Mouse (Mus musculus): ENCODE results near the gene Mpzl3. TPM values are rescaled to one million over a fixed set of nuclear protein-coding genes. Genes with fewer than 3 reads are reported as not detected.

Gene Mpzl3
- total RNA-seq, 2 experiments from 2014 or later, result 5.3 to 12.2 TPM

DNA sequence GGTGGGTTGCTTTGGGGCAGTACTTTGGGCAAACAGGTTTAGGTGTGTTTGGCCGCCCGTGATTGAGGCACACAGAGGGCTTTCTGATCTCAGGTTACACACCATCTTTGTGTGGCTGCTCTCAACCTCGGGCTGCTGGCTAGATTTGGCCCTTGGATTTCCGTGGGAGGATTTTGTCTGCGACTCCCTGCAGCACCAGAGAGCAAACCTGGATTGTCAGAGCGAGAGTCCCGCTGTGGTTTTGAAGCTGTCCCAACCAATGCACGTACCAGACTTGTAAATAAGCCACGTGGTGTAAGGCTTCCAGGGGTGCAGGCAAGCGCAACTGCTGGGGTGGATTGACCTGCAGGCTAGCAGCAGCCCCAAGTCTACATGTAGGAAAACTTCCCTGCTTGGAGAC lies 12.0 kb upstream of the Mpzl3 start:
- peak in 1 of 2 experiments; percentile 18 for DNase-seq

DNA sequence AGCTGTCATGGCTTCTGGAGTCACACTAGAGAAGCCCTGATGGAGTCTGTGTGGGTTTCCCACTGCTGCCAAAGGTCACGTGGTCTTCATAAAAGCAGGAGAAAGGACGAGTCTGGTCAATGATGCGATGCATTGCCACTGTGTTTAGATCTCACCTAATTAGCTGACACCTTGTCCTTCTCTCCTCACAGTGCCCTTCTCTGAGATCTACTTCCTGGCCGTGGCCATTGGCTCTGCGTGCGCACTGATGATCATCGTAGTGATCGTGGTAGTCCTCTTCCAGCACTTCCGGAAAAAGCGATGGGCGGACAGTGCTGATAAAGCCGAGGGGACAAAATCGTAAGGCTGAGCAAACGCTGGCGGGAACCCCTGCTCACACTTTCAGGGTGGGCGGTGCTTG lies 8.0 kb upstream of the Mpzl3 start:
- no peak for DNase-seq

DNA sequence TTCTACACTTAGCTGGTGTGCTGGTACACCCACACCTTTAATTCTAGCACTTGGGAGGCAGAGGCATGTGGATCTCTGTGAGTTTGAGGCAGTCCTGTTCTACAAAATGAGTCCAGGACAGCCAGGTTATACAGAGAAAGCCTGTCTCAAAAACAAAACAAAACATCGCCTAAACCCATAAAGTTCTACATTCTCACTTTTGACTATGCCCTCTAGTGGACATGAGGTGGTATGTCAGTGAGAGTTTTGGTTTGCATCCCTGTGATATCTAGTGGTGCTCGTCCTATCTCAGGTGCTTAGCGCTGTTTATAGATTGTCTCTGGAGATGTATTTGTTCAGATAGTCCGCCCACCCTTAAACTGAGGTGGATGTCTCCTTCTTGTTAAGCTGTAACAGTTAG lies 6.5 kb upstream of the Mpzl3 start:
- peak in 1 of 2 experiments; percentile 18 for DNase-seq

DNA sequence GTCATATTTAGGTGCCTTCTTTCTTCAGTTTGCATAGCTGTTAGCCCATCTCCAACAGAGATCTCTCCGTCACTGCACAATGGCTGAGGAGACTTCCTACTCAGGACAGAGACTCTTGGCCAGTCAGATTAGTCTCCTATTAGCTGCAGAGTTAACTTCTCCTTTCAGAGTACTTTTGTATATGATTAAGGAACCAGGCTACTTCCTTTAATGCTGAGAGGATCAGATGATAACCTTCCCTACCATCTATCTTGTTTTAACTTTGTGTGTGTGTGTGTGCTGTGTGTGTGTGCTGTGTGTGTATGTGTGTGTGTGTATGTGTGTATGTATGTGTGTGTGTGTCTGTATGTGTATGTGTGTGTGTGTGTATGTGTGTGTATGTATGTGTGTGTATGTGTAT lies 5.3 kb upstream of the Mpzl3 start:
- no peak for DNase-seq

DNA sequence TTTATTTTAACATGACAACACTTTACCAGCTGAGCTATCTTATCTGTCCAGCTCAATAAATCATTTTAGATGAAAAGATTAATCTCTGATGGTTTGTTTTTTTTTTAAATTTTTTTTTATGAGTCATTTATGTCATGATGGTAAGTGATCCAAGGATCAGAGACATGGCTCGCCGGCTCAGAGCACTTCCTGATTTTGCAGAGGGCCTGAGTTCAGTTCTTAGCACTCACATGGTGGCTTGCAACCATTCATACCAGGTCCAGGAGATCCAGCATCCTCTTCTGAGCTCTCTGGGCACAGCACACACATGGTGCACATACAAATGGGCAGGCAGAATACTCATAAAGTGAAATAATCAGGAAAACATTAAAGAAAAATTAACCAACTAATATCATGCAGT lies 4.7 kb upstream of the Mpzl3 start:
- no peak for DNase-seq

DNA sequence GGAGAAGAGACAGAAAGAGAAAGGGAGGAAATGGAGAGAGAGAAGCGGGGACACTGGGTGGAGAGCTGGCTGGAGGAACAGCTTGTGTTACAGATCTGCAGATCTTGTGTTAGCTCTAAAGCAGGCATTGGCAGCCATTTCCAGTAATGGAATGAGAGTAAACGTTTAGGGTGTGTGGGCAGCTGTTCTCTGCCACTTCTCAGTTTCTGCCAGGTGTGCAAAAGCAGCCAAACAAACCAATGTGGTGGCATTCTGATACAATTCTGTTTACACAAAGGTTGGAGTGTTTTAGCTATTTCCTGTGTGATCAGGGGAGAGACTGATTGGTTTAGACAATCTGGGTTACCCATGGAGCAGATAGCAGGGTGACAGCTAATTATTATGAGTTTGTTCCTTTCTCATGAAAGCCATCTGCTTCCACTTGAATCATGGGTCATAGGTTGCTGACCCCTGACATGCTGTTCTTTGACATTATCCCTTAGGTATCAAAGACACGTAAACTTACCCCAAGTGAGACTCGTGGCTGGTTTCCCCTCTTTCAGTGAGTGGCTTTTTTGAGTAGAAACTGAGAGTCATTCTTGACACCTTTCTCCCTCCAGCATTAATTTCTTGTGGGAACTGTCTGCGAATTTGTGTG lies 3.4 kb downstream of the Mpzl3 start:
- no peak for DNase-seq

DNA sequence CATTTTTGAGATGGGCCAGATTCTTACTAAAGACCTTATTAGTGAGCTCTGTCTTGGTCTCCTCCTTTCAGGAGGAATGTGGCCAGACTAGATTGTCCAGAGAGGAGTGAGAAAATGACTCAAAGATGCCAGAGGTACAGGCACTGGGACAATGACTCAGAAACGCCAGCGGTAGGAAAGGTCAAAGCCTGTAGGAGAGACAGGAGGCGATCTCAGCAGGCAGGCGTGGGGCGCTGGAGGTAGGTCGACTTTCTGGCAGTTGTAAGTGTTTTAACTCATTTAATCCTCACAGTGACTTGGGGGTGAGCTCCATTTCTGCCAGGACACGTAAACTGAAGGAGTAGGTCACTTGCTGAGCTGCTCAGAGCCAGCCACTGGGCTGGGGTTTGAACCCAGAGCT lies 5.2 kb downstream of the Mpzl3 start:
- DNase-seq, result peak; percentile 49 to 51

DNA sequence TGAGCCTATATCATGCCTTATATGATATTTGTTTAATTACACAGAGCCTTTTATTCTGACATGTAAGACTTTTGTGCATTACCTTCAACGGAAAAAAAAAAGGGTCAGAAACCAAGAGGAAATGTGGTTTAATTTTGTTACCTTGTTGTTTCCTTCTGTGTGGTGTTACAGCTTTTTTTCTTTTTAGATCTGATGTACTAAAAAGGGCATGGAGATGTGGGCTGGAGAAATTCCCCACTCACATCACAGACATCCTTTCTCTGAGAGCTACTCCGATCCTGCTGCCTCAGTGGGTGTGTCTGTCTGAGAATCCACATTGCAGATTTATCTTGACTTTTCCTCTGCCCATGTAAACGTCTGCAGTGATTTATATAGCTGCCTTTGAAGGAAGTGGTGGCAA lies 7.7 kb downstream of the Mpzl3 start:
- no peak for DNase-seq

DNA sequence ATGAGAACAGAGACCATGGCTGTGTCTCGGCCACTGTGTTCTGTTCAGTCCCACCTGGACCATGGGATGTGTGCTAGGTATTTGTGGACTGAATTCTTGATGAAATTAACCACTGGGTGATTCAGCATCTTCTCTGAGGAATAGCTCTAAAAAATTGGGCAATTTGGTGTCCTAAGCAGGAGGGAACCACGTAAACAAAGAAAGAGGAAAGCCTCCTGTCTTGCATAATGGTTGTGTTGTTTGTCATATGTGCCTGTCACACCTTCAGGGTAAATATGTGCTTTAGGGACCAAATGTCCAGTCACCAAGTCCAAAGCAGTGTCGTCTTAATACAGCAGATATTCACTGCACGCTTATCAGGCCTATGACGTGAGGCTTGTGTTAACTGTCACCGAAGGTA lies 9.4 kb downstream of the Mpzl3 start:
- DNase-seq, result no peak

DNA sequence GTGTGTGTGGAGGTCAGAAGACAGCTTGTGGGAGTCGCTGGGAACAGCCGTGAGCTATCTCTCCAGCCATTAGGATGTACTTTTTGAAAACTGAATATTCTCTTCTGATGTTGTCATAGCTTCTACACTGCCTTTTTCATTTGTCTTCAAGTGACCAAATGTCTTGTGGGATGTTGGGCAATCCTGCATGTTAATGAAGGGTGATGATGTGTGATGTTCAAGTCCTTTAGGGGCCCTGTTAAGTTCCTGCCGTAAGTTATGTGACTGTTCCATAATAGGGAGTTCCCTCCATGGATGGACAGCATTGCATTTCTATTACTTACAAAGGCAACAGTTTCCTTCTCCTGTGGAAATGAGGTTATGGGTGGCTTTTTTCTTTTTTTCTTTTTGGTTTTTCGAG lies 11.7 kb downstream of the Mpzl3 start:
- DNase-seq, result no peak

DNA sequence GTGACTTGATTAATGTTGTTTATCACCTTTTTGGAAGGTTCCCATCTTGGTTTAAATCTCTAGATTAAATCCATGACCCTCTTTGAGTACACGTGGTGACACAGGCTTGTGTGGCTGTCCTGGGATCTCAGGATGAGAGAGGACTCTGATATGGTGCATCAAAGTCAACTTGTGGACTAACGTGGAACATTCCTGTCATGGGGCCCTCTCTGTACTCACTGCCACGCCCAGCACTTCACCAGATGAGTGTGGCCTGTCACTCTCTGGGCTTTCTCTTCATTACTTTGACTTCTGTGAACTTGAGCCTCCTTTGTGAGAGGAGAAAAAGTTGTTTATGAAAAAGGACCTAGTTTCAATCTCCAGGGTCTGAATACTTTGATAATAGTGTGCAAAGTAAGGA lies 16.8 kb downstream of the Mpzl3 start:
- DNase-seq, result no peak

DNA sequence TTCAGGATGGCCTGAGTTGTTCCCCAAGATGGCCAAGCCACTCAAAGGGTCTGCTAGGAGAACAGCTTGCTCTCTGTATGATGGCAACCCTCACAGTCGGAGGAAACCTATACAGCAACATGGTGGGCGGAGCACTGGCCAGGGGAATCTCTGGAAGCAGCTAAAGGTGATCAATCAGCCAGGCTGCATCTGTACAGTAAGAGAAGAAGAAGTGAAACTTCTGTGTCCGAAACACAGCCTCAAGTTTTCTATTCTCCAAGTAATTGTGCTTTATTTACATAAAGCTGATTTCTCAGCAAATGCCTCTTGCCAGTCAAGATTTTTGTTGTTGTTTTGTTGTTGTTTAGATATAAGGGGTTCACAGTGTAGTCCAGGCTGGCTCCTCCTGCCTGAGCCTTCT lies 22.9 kb downstream of the Mpzl3 start:
- DNase-seq, result no peak

DNA sequence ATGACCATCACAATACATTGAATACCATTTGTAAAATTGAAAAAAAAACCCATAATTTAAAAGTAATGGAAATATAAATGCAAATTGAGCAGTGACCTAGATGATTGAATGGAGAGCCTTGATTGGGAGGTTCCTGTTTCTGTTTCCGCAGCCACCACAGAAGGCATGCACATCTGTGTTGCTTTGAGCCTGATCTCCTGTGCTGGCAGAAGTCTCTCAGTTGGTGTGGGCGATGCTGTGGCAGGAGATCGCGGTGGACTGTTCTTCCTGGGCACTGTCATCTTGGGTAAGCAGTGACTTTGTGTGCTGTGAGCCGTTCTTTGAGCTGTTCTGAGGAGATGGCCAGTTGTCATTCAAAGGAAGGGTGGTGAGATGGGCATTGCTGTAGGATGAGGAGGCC lies 24.0 kb downstream of the Mpzl3 start, which contains the start of gene Jaml:
Gene Jaml, plus strand, starts transcription at position 173 of the 400 bp plus-strand sequence.
- no peak for DNase-seq

DNA sequence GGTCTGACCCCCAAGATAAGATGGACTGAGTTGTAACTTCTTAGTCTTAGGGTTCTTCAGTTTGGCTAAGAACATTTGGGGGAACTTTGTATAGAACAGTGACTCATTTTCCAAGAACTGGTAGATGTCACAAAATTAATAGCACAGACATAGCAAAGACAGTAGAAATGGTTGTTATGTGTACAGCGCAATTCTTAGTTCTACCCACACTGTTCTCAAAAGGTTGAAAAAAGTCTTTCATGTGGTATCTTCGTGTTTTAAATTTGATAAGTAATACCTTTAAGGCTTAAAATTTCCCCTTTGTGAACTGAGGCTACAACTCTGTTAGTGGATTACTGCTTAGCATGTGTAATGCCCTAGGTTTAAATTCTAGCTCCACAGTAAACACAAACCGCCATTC lies 28.1 kb downstream of the Mpzl3 start:
- no peak for DNase-seq

DNA sequence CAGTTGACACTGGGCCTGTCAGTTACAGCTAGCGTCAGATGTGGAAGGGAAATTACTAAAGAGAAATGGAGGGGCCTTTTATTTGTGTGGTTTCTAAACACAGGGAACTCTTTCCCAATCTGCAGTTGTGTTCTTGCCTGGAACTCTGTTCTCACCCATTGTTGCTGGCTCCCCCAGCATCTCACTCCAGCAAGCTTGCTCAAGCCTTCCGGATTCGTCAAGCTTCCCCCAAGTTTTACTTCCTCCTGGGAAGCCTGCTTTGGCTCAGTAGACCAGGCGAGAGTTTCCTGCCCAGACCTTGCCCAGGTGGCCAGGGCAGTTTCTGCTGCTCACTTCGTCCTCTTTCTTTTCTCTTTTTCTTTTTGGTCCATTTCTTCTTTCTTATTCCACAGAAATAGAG lies 29.6 kb downstream of the Mpzl3 start:
- no peak for DNase-seq

DNA sequence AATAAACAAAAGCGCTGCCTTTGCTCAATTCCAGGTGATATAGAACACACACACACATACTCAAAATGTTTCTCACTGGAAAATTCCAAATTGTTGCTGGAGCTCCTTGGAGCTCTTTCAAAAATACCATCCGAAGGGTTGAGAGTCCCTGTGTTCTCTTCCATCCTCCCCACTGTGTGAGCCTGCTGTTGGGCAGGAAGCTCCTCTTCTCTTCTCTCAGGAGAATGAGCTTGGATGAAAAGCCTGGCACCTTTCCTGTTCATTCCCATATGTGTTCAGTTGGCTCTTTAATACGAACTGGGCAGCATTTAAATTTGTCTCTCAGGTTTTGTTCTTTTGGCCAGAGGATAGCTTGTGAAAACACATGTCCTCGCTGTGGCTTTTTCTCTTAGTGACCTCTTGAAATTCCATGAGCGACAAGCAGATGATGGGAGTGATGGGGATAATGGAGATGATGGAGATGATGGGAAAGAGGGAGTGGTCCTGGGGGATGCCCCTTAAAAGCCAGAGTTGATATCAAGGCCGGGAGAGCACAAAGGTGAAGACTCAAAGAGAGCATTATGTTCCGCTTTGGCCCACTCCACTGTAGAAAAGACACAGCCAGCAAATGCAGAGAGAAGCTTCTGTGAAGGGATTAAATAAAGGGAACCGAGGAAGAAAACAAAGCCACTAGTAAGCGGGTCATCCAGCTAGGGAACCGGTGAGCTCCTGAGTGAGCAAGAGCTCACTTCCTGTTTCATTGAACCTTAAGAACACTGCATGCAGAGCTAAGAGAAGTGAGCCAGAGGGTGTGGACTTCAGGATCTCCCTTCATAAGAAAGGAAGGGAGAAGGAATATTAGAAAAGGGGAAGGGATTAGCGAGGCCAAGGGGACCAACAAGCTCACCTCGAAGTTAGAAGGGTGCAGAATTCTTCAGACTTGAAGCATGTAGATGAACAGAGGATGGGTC lies 31.0 kb downstream of the Mpzl3 start:
- DNase-seq, result no peak

DNA sequence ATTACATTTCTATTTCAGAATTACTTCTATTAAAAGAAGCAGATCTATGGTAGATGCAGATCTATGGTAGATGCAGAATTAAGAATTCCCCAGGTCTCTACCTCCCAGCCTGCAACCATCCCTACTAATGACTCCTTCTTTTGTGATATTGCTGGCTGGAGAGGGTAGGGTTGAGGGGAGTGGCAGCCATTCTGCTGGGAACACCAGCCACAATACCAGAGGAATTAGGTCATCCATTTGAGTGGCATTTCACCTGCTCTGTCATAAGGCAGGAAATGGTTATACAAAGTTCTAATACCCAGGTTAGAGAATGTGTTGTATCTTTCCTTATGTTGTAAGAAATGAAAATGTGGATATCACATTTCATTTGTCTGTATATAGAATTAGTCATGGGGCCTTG lies 33.1 kb downstream of the Mpzl3 start:
- no peak for DNase-seq

DNA sequence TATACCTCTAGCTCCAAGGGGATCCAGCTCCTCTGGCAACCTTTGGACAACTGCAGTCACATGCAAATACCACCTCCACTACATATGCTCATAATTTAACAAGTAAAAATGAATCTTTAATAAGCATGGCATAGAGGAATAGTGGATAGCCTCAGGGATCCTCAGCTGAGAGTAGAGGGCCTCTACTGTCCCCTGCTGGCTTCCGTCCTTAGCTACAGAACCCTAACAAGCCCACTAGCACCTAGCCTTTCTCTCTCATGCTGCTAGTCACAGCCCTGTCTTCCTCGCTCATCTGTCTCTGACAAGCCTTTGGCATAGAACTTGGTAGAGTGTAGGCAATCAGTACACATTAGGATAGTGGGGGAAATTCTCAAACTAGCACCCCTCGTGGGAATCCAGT lies 35.8 kb downstream of the Mpzl3 start:
- no peak for DNase-seq

DNA sequence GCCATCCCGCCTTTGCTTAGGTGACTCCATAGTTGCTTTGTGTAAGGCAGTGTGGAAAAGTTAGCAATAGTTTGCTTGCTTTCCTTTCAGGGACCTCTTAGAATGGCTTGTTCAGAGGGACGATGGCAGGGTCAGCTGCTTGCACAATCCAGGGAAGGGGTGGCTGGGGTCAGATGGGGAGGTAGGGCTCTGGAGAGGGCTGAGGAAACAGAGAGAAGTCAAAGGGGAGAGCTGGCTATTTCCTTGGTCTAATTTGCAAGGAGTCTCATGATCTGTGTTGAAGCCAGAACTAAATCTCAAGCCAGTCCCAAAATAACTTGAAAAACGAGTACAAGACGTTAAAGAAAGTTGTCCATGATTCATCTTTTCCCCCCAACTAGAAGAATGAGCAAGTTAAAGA lies 37.7 kb downstream of the Mpzl3 start:
- peak in 1 of 2 experiments; percentile 35 for DNase-seq

DNA sequence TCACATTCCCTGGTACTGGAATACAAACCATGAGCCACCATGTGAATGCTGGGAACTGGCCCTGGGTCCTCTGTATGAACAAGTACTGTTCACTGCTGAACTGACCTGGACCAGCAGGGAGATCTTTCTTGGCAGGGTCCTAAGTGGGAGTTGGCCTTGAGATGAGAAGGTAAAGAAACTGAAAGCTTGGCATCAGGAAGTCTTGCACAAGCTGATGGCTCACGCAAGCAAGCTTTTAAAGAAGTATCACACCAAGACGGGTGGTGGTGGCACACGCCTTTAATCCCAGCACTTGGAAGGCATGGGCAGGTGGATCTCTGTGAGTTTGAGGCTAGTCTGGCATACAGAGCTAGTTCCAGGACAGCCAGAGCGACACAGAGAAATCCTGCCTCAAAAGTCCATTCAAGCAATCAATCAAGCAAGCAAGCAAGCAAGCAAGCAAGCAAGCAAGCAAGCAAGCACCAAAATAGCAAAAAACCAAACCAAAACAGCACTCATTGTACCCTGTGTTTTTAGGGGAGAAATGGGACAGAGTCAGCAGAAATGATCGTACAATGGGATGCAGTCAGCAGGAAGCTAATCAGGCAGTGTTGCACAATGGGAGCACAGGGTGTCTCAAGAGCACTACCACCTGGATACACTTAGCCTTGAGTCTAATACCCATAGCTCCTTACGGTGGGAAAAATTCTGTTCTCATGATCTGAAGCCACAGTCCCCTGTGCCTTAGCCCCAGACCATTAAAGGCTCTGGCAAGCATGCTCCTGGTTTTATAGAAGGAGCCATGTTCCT lies 40.4 kb downstream of the Mpzl3 start:
- no peak for DNase-seq

DNA sequence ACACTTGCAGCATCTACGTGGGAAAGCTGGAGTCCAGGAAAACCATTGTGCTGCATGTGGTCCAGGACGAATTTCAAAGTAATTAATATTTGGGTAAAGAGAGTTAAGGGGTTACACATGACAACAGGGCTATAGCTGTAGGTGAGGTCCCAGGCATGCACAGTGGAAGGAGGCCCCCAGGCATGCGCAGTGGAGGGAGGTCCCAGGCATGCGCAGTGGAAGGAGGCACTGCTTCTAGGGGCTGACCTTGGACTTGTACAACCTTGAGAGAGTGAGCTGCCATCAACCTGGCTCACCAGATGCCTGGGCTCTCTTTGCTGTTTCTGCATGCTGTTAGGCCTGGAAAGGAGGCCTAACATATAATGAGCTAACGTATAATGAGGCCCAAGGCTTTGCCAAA lies 42.9 kb downstream of the Mpzl3 start:
- no peak for DNase-seq

DNA sequence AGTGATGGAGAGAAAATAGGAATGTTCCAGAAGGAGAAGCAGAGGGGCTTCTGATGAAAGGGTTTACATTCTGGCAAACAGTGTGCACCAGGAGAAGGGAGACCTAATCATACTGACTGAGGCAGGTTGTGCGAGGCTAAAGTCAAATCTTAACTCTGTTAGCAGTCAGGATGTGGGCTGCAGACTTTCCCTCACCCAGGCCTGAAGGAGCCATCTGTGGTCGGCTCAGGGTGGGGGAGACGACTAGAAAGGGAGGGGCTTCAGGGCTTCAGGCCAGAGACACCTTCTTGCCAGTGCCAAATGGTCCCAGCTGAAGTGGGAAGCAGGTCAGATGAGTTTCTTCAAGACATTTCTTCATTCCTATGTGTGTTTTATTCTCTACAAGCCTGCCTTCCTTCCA lies 43.4 kb downstream of the Mpzl3 start:
- no peak for DNase-seq

DNA sequence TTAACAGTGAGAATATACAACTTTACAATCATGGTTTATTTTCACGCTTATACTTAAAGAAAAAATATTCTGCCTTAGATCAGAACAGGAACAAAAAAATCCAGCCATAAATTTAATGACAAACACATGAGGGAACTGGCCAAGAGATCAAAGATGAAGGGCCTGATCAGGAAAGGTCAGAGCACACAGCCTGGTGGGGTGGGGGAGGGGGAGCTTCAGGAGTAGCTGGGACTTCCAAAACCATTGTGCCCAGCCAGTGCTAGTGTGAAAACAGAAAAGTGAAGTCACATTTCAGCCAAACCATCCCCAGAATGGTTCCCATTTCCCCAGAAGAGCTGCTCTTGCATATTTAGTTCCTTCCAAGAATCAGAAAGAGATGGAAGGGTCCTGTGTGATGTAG lies 47.5 kb downstream of the Mpzl3 start:
- DNase-seq, result peak; percentile 42 to 70

All from adrenal gland, postnatal 36 days (tissue).